In the genomic region with DNA sequence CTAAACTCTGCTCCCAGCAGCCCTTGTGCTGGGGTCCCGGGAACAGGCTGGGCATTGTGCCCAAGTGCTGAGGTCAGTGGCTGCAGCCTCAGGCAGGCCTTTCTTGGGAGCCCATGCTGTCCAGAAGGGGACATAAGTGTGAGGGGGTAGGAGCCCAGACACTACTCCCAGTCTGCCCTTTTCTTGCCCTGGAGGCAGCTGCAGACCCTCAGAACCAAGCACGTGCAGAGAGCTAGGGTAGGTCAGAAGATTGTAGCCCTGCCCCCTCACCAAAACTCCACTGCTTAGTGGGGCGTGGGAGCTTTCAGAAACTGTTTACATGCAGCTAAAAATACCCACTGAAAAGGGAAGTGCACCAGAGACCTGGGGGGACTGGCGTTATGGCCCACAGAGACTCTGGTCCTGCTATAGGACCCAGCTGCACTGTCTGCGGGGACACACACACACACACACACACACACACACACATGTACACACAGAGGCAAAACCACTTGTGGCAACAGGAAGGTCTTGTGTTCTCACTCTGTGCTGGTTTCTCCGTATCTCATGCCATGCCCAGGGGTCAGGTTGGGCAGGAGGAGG, we compare ENCODE assay signal across 8 mouse cellular contexts. TPM values are rescaled to one million over a fixed set of nuclear protein-coding genes. Genes with fewer than 3 reads are reported as not detected.
A peak's percentile ranks its signal among the peaks of the same experiment; 100 is the strongest.
DNase-seq lines count a peak whose midpoint lies in the region.

No protein-coding gene starts in this region.

- peaks cover 54% of the 10 kb centered on the region for H3K36me3 ChIP-seq in embryonic facial prominence, embryonic 10.5 days (replicated peaks)
- H3K36me3 ChIP-seq in macrophage (ENCODE audit: inconsistent target), result peaks cover 25% of the 10 kb centered on the region; the same call in 1 of the 2 replicates

- WGBS in embryonic facial prominence, embryonic 10.5 days, result 36% methylated on average over 6 of the region's 6 CpGs
- 3% methylated on average over 6 of the region's 6 CpGs for WGBS in macrophage (ENCODE audit: missing documents)

- H3K79me2 ChIP-seq in macrophage (ENCODE audit: inconsistent target), result peaks cover 100% of the 10 kb centered on the region

- no peaks in the 10 kb centered on the region for H3K27me3 ChIP-seq in embryonic facial prominence, embryonic 10.5 days (replicated peaks; ENCODE audit: low read depth, poor library complexity, severe bottlenecking)

- H3K4me3 ChIP-seq in embryonic facial prominence, embryonic 10.5 days, result peak overlapping the region; percentile 44
- no peak overlapping the region for H3K4me3 ChIP-seq in macrophage (ENCODE audit: inconsistent target)

- peak; percentile 62 for DNase-seq in right cerebral cortex, postnatal 14 days
- DNase-seq in right cerebral cortex, adult 18-20 months, result no peak
- peak; percentile 43 for DNase-seq in embryonic facial prominence, embryonic 10.5 days (ENCODE audit: low spot score)
- DNase-seq in heart, postnatal 10 days, result peak; percentile 85 to 87
- DNase-seq in kidney, postnatal 14 days, result peak; percentile 89
- DNase-seq in thymus, postnatal 14 days, result peak; percentile 53
- DNase-seq in right cerebral cortex, postnatal 4 days, result no peak

- intact Hi-C loops in heart, postnatal 10 days (cut with DNase I), result no loop called here

- H3K4me1 ChIP-seq in embryonic facial prominence, embryonic 10.5 days, result peaks cover 66% of the 10 kb centered on the region

- peak overlapping the region; percentile 83 for H3K27ac ChIP-seq in embryonic facial prominence, embryonic 10.5 days (replicated peaks)
- peak overlapping the region; percentile 93 for H3K27ac ChIP-seq in macrophage

- H3K9me3 ChIP-seq in embryonic facial prominence, embryonic 10.5 days, result no peaks in the 10 kb centered on the region

RNA-seq across cellular contexts. Expression of gene Csk, which starts 15.6 kb away (rescaled TPM):
- polyA plus RNA-seq in embryonic facial prominence, embryonic 10.5 days (2016; fragmentation: Nextera tagmentation; extraction: Ambion mirVana), result 33.2 and 38.3 TPM in 2 replicates
- total RNA-seq in heart, postnatal 10 days (2021), result 10 to 100 TPM; 35.9 to 44.5 TPM
- 100 to 1,000 TPM in 23 of 26 experiments, 10 to 100 TPM in 3; 76.7 to 430 (median 253) TPM for total RNA-seq in macrophage (2018; cell fraction: chromatin; rRNA removed)
- 100 to 1,000 TPM; 132 to 295 (median 192) TPM for total RNA-seq in macrophage (2018; cell fraction: cytosol; rRNA removed)
- total RNA-seq in macrophage (2018; cell fraction: nucleus; rRNA removed), result 100 to 1,000 TPM in 23 of 26 experiments, 10 to 100 TPM in 3; 70.9 to 301 (median 184) TPM
- 144 to 160 TPM (median 149 TPM) in 3 replicates for polyA plus RNA-seq in macrophage (2018)

RNA-seq across cellular contexts. Expression of gene Lman1l, which starts 17.3 kb away (rescaled TPM):
- polyA plus RNA-seq in embryonic facial prominence, embryonic 10.5 days (2016; fragmentation: Nextera tagmentation; extraction: Ambion mirVana), result not detected in 2 replicates
- not detected for total RNA-seq in heart, postnatal 10 days (2021)
- 1 to 10 TPM in 2 of 26 experiments, under 1 TPM in 6, not detected in 18; 0.42 to 1.8 (median 0.63) TPM for total RNA-seq in macrophage (2018; cell fraction: chromatin; rRNA removed)
- under 1 TPM in 1 of 26 experiments, not detected in 25; 0.05 TPM for total RNA-seq in macrophage (2018; cell fraction: cytosol; rRNA removed)
- 1 to 10 TPM in 1 of 26 experiments, under 1 TPM in 5, not detected in 20; 0.28 to 1.3 (median 0.75) TPM for total RNA-seq in macrophage (2018; cell fraction: nucleus; rRNA removed)
- not detected in 3 replicates for polyA plus RNA-seq in macrophage (2018)

RNA-seq across cellular contexts. Expression of gene Cplx3, which starts 31.8 kb away (rescaled TPM):
- polyA plus RNA-seq in embryonic facial prominence, embryonic 10.5 days (2016; fragmentation: Nextera tagmentation; extraction: Ambion mirVana), result 1.6 and 1.8 TPM in 2 replicates
- total RNA-seq in heart, postnatal 10 days (2021), result not detected
- under 1 TPM in 3 of 26 experiments, not detected in 23; 0.46 to 0.98 (median 0.76) TPM for total RNA-seq in macrophage (2018; cell fraction: chromatin; rRNA removed)
- not detected for total RNA-seq in macrophage (2018; cell fraction: cytosol; rRNA removed)
- total RNA-seq in macrophage (2018; cell fraction: nucleus; rRNA removed), result 1 to 10 TPM in 4 of 26 experiments, under 1 TPM in 2, not detected in 20; 0.56 to 1.2 (median 1.0) TPM
- not detected in 3 replicates for polyA plus RNA-seq in macrophage (2018)

RNA-seq across cellular contexts. Expression of gene Cyp1a2, which starts 45.7 kb away (rescaled TPM):
- not detected in 2 replicates for polyA plus RNA-seq in embryonic facial prominence, embryonic 10.5 days (2016; fragmentation: Nextera tagmentation; extraction: Ambion mirVana)
- not detected for total RNA-seq in heart, postnatal 10 days (2021)
- not detected for total RNA-seq in macrophage (2018; cell fraction: chromatin; rRNA removed)
- not detected for total RNA-seq in macrophage (2018; cell fraction: cytosol; rRNA removed)
- not detected for total RNA-seq in macrophage (2018; cell fraction: nucleus; rRNA removed)
- not detected in 3 replicates for polyA plus RNA-seq in macrophage (2018)

RNA-seq across cellular contexts. Expression of gene Ulk3, which starts 48.6 kb away (rescaled TPM):
- 13.3 and 16.4 TPM in 2 replicates for polyA plus RNA-seq in embryonic facial prominence, embryonic 10.5 days (2016; fragmentation: Nextera tagmentation; extraction: Ambion mirVana)
- 10 to 100 TPM in 1 of 2 experiments, 1 to 10 TPM in 1; 8.3 to 10.1 TPM for total RNA-seq in heart, postnatal 10 days (2021)
- total RNA-seq in macrophage (2018; cell fraction: chromatin; rRNA removed), result 100 to 1,000 TPM in 7 of 26 experiments, 10 to 100 TPM in 19; 19.9 to 114 (median 65.5) TPM
- 10 to 100 TPM in 7 of 26 experiments, 1 to 10 TPM in 19; 5.4 to 12.8 (median 8.9) TPM for total RNA-seq in macrophage (2018; cell fraction: cytosol; rRNA removed)
- total RNA-seq in macrophage (2018; cell fraction: nucleus; rRNA removed), result 10 to 100 TPM; 10.9 to 71.5 (median 34.3) TPM
- polyA plus RNA-seq in macrophage (2018), result 6.1 to 12.5 TPM (median 6.5 TPM) in 3 replicates

Comparison
In these comparisons a context has a peak if more than half of its experiments do, and no peak if none do; other contexts are left out.
1. DNase-seq: peak in right cerebral cortex, postnatal 14 days (single experiment), embryonic facial prominence, embryonic 10.5 days (single experiment), heart, postnatal 10 days (2 of 2), kidney, postnatal 14 days (single experiment) and thymus, postnatal 14 days (single experiment); none in right cerebral cortex, adult 18-20 months (single experiment) and right cerebral cortex, postnatal 4 days (single experiment).